Mouse (Mus musculus): ENCODE results near the gene Cfi. TPM values are rescaled to one million over a fixed set of nuclear protein-coding genes. Genes with fewer than 3 reads are reported as not detected.

The Cfi gene
- not detected for total RNA-seq (2021)
- long read RNA-seq, experiment 1: 0 reads
- long read RNA-seq, experiment 2: 0 reads

DNA sequence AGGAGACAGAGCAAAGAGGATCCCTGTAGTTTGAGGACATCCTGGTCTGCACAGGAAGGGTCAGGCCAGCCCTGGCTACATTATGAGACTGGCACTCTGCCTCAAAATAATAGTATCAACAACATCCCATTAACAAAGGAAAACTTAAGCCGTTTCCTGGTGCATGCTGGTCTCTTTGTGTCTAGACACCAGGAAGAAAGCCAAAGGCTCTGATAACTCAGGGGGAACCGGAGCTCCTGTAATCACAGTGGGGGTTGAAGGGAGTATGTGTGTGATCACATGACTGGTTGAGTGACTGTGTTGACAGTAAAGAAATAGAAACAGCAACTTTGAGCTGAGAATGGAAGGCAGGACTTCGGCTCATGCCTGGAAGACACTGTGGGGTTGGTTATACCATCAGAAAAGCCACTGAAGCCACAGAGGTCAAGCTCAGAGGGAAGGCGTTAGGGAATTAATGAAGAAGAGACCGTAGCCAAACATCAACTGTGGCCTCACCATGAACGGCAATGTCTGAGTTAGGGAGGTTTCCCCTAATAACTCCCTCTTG is at the start of gene Cfi:
Gene Cfi, plus strand, starts transcription at position 497 of the 547 bp plus-strand sequence.
- no peak for DNase-seq (ENCODE audit: low spot score in 2 of 2)

DNA sequence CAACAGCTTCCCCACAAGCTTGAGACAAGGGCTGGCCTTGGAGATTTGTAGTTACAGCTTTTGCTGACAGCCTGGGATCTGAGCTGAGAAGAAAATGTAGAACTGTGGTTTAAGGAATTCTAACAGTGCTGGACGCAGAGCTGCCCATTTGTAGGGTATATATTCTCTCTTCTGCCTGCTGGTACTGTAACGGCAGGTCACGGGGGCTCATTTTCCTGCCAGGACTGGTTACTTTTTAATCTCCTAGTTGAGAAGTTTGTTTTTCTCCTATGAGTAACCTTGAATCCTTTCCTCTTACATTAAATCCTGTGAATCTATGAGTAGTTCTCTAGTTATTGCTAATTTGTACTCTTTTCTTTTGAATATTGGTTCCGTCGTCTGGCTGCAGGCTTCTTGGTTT is 41.9 kb upstream of the Cfi start:
- DNase-seq (ENCODE audit: low spot score in 2 of 2): no peak

DNA sequence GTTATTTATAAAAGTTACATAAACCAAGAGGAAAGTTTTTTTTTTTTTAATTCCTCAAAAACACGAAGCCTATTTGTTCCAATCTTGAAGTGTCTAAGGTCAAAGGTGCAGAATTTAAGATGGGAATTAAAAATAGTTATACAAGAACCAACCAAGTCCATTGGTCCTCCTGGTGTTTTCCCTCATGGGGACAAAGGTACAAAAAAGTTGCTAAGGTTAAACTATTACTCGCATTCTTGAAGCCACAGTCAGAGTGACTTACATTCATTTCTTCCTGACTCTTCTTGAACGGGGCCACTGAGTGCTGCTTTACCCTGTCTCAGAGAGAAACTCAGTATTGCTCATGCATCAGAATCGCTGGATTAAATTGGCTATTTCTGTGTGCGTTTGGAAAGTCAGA is 38.3 kb upstream of the Cfi start:
- no peak for DNase-seq (ENCODE audit: low spot score in 2 of 2)

DNA sequence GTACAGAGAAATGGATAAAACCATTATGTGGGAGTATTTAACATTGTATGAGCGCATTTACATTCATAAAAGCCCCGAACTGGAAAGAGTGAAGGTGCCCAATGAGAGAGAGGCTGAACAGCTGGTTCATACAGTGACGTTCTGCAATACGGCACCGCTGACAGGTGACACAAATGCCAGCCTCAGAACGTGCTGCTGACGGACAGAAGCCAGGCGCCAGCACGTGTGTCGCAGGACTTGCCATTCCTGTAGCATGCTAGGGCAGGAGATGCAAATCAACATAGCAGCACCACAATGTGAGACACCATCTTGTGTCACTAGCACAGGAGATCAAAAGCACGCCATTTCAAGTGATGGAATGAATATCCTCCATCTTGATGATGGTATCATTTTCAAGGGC is 37.1 kb upstream of the Cfi start:
- no peak for DNase-seq (ENCODE audit: low spot score in 2 of 2)

DNA sequence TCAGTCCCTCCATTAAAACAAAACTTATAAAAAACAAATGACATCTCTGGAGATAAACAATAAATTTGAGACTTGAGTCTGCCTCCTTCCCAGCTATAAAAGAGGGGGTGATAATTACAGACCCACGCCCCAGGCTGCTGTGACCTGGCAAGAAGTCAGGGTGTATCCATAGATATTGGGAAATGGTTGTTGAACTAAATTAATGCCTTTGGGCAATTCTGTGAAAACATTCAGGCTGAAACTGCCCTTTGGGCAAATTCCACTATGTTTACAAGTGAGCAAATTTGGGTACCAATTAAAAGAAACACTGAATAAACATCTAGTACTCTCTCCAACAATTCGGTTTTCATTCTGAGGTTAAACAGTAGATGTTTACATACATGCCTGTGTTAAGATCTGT is 36.7 kb upstream of the Cfi start:
- DNase-seq (ENCODE audit: low spot score in 2 of 2): no peak

DNA sequence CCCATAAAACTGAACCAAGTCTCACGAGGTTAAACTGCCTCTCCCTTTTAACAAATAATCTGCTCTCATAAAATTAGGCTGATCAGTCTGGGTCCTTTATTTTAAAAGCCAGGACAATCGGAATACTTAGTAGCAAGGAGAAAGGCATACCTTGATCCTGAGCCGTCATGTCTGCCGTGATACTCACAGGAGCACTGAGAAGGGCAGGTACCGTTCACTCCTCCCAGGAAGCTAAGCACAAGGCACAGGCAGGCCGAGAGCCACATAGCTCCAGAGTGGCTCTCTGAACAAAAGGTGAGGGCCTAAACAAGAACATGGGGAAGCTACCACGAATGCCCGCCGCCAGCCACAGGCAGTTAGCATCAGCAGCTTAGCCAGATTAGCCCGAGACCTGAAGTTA is 31.9 kb upstream of the Cfi start, which contains the start of gene Lrit3:
Gene Lrit3, minus strand, starts transcription at position 266 of the 400 bp plus-strand sequence.
- DNase-seq (ENCODE audit: low spot score in 2 of 2): no peak

DNA sequence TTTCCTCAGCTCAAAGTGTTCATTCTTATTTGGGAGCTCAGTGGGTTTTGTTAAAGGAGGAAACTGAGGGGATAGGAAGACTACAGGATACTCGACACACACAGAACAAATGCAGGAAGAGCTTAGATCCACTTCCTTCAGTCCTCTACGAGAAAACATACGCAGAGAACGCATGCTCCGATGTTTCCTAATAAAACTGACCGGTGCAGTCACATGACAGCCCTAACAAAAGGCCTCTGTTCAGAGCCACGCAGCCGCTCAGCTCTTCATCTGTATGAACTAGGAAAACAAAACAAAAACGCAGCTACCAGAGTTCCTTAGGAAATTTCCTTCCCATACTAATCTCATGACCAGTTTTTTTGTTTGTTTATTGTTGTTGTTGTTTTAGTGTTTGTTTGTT is 14.8 kb upstream of the Cfi start:
- no peak for DNase-seq (ENCODE audit: low spot score in 2 of 2)

DNA sequence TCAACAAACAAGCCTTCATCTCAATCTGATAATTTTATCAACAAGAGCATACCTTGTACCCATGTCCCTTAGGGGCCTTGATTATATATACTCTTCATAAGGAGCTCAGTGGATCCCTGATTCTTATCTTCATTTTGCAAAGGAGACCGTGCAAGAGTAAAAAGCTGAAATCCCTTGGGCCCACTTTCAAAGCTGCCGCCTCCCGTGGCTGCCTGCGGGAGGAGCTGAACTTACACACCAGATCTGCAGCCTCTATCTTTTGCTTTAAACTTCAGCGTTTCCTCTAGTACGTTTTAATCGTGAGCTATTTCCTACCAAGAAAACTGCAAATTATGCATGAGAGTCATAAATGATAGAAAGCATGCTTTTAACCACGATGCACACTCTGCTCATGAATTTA is 13.9 kb upstream of the Cfi start:
- DNase-seq (ENCODE audit: low spot score in 2 of 2): no peak

DNA sequence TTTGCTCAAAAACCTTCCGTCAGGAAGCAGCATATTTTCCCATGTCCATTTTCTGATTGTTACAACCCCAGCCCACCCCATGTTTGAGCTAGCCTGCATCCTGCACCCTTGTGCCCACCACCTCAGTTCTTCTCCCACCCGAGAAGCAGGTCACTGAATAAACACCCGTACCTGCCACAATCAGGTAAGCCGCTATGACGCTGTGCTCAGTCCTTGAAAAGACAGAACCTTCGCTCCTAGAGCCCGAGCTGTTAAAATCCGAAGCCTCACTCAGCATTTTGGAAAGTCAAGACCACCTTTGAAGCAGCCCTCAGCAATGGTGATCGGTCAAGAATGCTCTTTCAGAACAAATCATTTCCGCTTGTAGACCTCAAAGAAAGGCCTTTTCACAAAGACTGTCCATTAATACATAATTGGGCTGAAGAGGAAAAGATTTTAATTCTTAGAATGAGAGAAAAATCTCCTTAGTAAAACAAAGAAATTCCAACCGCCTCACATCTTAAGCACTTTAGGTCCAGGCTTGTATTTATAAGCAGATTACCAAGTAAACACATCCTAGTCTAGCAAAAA is 13.4 kb upstream of the Cfi start, which contains the start of gene Rrh:
Gene Rrh, minus strand, starts transcription at position 382 of the 570 bp plus-strand sequence.
- no peak for DNase-seq (ENCODE audit: low spot score in 2 of 2)

DNA sequence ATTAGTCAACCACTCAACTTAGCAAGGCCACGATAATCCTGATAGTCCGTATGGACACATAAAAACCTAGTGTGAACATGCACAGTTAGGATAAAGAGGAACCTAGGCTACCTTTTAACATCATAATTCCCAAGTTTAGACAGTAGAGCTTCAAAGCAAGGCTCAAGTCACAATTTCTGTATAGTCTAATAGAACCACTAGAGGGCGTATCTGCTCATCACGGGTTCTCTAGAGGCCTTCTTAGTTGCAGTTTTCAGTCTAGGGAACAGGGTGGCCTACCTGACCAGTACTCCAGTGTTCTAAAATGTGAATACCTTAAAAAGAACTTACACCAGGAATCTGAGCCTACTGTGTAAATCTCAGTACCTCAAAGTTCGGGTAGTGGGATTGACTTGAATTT is 12.4 kb upstream of the Cfi start:
- DNase-seq (ENCODE audit: low spot score in 2 of 2): peak in 1 of 2 experiments; percentile 28

DNA sequence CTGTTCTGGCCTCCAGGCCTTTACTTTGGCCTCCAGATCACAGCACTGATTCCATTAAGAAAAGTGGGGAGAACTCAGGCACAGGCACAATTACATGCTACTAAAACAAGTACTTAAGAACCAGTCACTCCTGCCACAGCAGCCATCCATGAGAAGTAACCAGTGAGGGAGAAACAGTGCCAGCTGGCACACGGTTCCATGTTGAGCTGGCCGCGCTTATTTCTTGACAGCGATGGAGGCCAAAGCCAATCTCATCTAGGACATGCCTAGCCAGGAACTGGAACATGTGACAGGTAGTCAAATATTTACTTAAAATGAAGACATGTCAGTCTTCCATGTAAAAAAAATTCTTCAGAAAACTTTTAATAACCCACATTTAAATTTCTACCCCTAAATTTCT is 11.5 kb upstream of the Cfi start:
- DNase-seq (ENCODE audit: low spot score in 2 of 2): no peak

DNA sequence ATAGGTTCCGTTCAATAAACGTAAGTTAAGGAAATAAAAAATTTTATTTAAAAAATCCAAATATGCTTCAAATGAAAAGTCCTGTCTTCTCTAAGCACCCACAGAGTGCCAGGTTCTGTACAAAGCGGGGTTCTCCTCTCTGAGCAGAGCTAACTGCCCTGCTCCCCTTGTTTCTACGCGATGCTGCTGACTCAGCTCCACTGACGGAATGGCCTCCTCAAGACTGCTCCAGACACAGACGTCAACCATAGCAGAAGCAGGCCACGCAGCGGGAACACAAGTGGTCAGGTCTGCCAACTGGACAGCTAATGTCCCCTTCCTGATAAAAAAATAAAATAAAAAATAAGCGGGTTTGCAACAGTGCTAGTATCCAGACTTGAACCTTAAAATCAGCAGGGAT is 10.8 kb upstream of the Cfi start:
- no peak for DNase-seq (ENCODE audit: low spot score in 2 of 2)

DNA sequence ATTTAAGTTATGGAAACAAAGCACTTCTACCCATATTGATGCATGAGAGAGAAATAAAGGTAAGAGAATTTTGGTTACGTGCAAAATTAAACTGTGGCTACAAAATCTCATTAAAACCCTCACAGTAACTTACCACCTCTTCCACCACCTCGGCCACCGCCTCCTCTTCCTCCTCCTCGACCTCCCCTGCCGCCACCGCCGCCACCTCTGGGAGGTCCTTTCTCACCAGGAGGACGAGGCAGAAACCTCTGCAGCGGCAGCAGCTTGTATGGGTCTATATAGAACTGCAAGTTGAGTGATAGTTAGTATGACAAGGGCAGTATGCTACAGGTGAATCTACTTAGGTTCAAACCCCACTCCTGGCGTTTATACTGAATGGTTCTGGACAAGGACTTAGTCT is 9.0 kb upstream of the Cfi start:
- DNase-seq (ENCODE audit: low spot score in 2 of 2): no peak

DNA sequence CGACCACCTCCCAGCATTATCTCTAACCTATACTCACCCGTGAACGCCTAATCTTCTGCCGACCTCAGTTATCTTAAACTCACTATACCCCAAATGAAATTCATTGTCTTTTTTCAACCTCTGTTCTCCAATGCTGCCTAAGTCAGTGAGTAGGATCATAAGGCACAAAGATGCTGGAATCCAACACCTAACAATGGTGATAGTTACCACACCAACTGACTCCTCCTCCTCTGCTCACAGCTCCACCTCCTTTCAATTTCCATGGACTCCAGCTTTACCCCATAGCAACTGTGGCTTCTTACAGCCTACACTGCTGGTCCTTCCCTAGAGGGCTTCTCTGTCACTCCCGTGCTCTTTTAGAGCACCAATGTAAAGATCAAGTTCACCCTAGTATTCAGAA is 8.0 kb upstream of the Cfi start:
- DNase-seq (ENCODE audit: low spot score in 2 of 2): no peak

DNA sequence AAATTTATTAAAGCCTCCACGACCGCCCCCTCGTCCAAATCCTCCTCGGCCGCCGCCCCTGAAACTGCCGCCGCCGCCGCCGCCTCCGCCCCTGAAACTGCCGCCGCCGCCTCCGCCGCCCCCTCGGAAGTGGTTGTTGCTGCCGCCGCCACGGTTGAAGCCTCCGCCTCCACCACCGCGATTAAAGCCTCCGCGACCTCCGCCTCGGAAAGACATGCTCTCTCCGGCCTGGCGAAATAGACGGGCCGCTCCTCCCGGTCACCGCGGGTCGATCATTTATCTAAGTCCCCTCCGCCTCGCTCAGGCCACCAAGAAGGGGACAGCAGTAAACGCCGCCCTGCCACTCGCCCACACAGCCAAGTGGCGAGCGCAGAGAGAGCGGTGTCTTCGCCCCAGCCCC is 5.1 kb upstream of the Cfi start:
- no peak for DNase-seq (ENCODE audit: low spot score in 2 of 2)

DNA sequence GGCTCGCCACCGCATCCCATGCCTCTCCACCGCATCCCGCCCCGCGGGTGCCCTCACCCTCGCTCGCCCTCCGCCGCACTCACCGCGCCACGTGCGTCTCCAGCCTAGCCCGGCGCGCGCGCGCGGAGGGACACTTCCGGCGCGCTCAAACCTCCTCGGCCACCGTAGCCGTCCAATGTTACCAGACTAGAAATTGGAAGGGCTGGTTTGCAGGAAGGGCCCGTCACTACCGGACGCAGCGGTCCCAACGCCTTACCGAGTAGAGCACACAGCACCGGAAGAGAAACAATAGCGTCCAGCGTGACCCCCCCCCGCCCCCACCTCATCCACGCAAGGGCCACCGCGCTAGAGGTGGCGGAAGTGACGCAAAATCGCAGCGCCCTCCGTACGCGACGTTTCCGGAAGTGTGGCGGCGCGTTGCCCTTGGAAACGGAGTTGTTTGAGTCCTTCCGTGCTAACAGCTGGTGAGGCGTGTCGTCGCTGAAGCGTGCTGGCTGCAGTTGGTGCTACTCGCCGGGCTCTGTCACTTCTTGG is 4.6 kb upstream of the Cfi start, which contains the start of gene Gar1:
Gene Gar1, minus strand, starts transcription at position 362 of the 534 bp plus-strand sequence.
- peak; percentile 96 to 97 for DNase-seq (ENCODE audit: low spot score in 2 of 2)

DNA sequence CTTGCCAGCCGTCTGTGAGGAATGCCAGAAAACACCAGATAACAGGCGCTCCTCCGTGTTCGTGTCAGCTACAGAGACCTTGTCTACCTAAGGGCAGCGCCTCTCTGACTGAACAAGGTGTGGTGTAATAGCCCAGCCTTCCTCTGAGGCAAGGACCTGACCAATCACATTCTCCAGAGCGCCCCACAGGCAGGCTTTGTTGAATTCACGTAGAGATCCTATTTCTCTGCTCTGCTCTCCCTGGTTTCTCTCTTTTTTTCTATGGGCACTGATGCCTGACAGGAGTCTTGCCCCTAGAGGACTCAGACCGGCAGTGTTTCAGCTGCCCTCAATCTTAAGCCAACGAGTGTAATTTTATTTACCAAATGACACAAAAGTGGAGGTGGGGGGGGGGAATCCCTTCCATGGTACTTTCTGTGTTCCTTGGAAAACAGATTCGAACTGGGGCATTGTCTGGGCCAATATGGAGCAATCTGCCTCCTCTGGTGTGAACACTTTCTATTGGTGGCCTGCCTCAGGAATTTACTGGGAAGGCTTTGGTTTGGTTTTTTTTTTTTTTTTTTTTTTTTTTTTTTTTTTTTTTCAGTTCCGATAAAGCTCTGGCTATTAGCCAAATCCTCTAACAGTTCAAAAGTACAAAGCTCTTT is 490 bp downstream of the Cfi start:
- DNase-seq (ENCODE audit: low spot score in 2 of 2): no peak

DNA sequence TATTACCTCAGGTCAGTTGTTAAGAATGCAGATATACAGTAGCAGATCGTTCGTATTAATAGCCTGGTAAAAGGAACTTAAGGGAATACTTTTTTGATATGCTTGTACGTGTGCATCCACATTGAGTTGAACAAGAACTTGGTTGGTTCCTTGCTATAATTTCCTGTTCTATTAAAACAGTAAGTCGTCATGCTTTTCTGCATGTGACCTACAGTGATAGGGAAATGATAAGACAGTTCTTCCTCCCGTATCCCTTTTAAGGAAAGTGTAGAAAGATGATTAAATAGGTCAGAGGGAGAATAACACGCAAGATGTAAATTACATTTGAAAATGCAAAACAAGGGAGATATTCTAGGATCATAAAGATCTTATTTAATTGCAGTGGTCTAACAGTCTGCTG is 1.3 kb downstream of the Cfi start:
- DNase-seq (ENCODE audit: low spot score in 2 of 2): no peak

DNA sequence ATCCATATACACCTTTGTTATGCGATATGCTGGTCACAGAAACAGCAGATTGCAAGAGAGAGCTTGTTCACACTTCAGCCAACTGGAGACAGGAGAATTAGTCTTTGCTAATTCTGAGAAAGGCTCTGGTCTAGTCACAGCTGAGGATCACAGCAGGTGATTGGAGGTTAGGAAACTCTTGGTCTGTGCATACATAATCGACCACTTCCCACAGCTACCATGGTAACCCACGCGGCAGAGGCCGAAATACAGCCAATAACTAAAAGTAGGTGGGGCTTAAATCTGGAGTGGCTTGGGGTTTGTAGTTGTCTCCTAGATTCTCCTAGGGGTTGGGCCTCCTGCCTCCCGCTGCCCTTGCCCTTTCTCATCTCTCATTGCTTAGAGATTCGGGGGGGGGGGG is 2.3 kb downstream of the Cfi start:
- no peak for DNase-seq (ENCODE audit: low spot score in 2 of 2)

DNA sequence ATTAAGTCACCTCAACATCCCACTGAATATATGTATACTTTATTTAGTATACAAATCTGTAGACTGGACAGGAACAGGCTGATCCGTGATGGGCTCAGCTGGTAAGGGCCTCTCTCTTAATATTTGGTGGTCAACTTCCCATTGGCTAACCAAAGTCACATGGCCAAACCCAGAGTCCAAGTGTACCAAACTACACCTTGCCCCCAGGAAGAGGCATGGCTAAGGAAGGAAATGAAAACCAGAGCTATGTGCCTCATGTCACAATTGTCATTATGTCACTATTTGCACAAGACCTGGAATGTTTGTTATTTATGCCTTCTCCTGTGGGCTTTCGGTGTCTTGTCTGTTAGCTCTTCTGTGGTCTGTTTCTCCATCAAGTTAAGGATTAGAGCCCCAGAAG is 10.2 kb downstream of the Cfi start:
- DNase-seq (ENCODE audit: low spot score in 2 of 2): no peak

DNA sequence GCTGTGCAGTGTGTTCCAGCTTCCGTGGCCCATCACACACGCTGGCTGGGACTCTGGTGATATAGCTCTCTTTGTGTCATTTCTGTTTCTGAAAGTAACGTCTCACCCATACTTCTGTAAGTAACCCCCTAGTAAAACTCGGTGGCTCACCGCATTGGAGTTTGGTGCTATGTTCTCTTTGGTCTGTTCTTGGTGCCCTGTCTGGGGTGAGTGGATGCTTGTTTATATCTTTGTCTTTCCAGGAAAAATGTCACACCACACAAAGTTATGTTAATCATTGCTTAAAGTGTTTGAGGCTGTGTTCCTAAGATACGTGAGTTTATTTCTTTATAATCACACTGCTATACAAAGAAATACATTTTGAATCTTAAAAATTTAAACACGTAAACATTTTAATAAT is 11.2 kb downstream of the Cfi start:
- DNase-seq (ENCODE audit: low spot score in 2 of 2): no peak

DNA sequence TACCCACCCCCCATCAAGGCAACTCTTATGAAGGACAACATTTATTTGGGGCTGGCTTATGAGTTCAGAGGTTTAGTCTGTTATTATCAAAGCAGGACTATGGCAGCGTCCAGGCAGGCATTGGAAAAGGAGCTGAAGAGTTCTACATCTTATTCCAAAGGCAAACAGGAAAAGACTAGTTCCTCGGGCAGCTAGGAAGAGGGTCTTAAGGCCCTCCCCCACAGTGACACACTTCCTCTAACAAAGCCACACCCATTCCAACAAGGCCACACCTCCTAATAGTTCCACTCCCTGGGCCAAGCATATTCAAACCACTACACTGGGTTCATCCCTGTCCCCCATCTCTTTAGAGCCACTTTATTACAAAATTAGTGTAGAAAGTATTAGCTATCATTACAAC is 26.9 kb downstream of the Cfi start:
- DNase-seq (ENCODE audit: low spot score in 2 of 2): no peak

DNA sequence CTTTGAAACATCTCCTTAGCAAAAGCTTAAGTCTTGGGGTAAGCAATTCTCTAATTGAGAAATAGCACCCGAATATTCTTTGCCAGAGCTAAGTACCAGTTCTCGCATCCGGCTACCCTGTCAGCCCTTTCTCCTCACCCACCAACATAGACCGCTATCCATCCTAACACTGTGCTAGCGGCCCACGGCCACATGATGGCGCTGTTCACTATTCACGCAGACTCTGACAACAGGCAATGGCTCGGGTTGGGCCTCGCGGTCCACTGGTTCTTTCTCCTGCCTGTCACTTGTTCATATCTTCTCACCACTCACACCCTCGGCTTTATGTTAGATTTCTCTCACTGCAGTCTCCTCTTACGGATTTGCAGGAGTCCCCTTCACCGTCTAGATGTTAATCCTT is 28.0 kb downstream of the Cfi start:
- peak; percentile 16 to 34 for DNase-seq (ENCODE audit: low spot score in 2 of 2)

Measured in layer of hippocampus, postnatal 14 days (tissue).